ENCODE assay signal across 11 mouse cellular contexts in the genomic region with DNA sequence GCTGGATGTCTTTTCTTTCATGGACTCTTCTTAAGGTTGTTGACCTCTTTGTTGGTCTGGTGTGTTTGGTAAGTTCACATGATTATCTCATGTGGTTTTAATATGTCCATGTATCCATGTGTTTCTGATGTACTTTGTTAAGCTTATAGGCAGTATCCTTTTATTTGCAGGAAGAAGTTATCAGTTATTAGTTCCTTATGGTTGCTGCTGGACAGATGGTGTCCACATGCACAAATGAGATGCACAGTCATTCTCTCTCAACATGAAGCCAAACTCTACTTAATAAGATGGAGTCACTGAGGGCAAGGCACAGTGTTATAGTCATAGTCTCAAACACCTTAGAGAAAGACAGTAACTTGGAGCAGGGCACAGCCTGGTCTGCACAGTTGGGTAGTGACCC.
"Had no signal": no experiment of that assay in that cellular context is flagged by ENCODE, and none has a peak within 500 bp of the region (broad histone marks: within the 10 kb centered on the region; RNA-seq: fewer than 3 reads in every experiment).

No protein-coding gene starts in this region.

- H3K4me1 ChIP-seq: neural tube, embryonic 13.5 days had no signal

- H3K36me3 ChIP-seq: midbrain, embryonic 12.5 days; neural tube, embryonic 13.5 days had no signal

- H3K9ac ChIP-seq: liver, embryonic 14.5 days; midbrain, embryonic 12.5 days; neural tube, embryonic 13.5 days had no signal

- H3K27me3 ChIP-seq: midbrain, embryonic 12.5 days; neural tube, embryonic 13.5 days had no signal

- H3K4me3 ChIP-seq: midbrain, embryonic 12.5 days; neural tube, embryonic 13.5 days had no signal

- DNase-seq: kidney, adult 9 months; kidney, postnatal 36 days; left cerebral cortex, postnatal 4 days; lung, adult 18-20 months; retina, postnatal 1 day; thymus, postnatal 36 days had no signal

- H3K4me2 ChIP-seq: midbrain, embryonic 12.5 days; neural tube, embryonic 13.5 days had no signal

- ATAC-seq: midbrain, embryonic 16.5 days had no signal

- H3K9me3 ChIP-seq: midbrain, embryonic 12.5 days; neural tube, embryonic 13.5 days had no signal

- H3K27ac ChIP-seq: kidney, postnatal 0 days; liver, embryonic 14.5 days; midbrain, embryonic 12.5 days; neural tube, embryonic 13.5 days had no signal
